Mouse (Mus musculus) kidney, postnatal 0 days (tissue): ENCODE data around the gene Ptpn14. TPM values are rescaled to one million over a fixed set of nuclear protein-coding genes. Genes with fewer than 3 reads are reported as not detected.

Source experiments
- ATAC-seq: fragments of 200-750 bp; cut with Nextera tagmentation; replicated peaks from 2 replicates; pipeline ENCODE4 v1.8.0; 2017; ENCODE audit warnings: low read depth, moderate number of reproducible peaks, moderate TSS enrichment, moderate library complexity; ENCODE audit not compliant: low FRiP score
- DNase-seq: peaks from one replicate; pipeline ENCODE4 v3.0.0-alpha.2; 2016; ENCODE audit warnings: low spot score
- H3K27ac ChIP-seq: fragments of 300-500 bp; sonication (generic); 2 replicates; pipeline ENCODE4 v1.5.1; 2014; ENCODE audit warnings: mild to moderate bottlenecking
- H3K27me3 ChIP-seq: fragments of 300-500 bp; sonication (generic); 2 replicates; pipeline ENCODE4 v1.6.1; 2014; ENCODE audit warnings: low read length, mixed read lengths; ENCODE audit not compliant: insufficient read depth
- H3K36me3 ChIP-seq: fragments of 300-500 bp; sonication (generic); 2 replicates; pipeline ENCODE4 v1.6.1; 2014; ENCODE audit warnings: low read length, mixed read lengths; ENCODE audit not compliant: insufficient read depth
- H3K4me1 ChIP-seq: fragments of 300-500 bp; sonication (generic); replicated peaks from 2 replicates; pipeline ENCODE4 v1.6.1; 2014; ENCODE audit warnings: antibody characterized with exemption, low read length, mixed read lengths; ENCODE audit not compliant: insufficient read depth
- H3K4me2 ChIP-seq: fragments of 300-500 bp; sonication (generic); 2 replicates; pipeline ENCODE4 v1.6.1; 2014; ENCODE audit warnings: mild to moderate bottlenecking, low read length, moderate library complexity, mixed read lengths
- H3K4me3 ChIP-seq: fragments of 300-500 bp; sonication (generic); replicated peaks from 2 replicates; pipeline ENCODE4 v1.5.1; 2014; ENCODE audit warnings: low read depth, low read length
- H3K9ac ChIP-seq: fragments of 300-500 bp; sonication (generic); 2 replicates; pipeline ENCODE4 v1.6.1; 2014; ENCODE audit warnings: low read depth, low read length
- H3K9me3 ChIP-seq: fragments of 300-500 bp; sonication (generic); replicated peaks from 2 replicates; pipeline ENCODE4 v1.6.1; 2016; ENCODE audit warnings: low read length, inconsistent platforms, mixed read lengths
- CTCF ChIP-seq: IDR thresholded peaks from 2 replicates; pipeline ENCODE4 v1.5.1; 2016; ENCODE audit warnings: antibody characterized with exemption, low read depth, mild to moderate bottlenecking, moderate library complexity
- WGBS: fragments of 180-500 bp; shearing (Covaris S2); extraction: QIAGEN DNeasy Blood & Tissue Kit; methylation state at CpG from one replicate; pipeline ENCODE4 v1.1.7; 2014; 5-methylcytosine and 5-hydroxymethylcytosine counted together
- polyA plus RNA-seq: library from polyadenylated mRNA; unstranded; fragments of >200 nt; fragmentation: Nextera tagmentation; extraction: Ambion mirVana; gene quantifications from 2 replicates; pipeline ENCODE4 v1.2.1, GENCODE M21; 2015

Gene Ptpn14
- polyA plus RNA-seq, 1 experiment from 2014 or later = 11.1 TPM

GRCm38 (mm10) chr1:189806533-189807297 lies 78.6 kb downstream of the Ptpn14 start:
- DNase-seq (no peak), ATAC-seq (no peak)
- H3K27me3 ChIP-seq = no peaks in the 10 kb centered on the region
- no peaks in the 10 kb centered on the region for H3K9me3 ChIP-seq
- no peaks in the 10 kb centered on the region for H3K4me1 ChIP-seq
- no peak overlapping the region for H3K4me3 ChIP-seq
- 72% methylated on average over 13 of the region's 13 CpGs for WGBS
- TF ChIP-seq CTCF = no peak
- peaks cover 2% of the 10 kb centered on the region for H3K36me3 ChIP-seq
- no peak overlapping the region for H3K27ac ChIP-seq
- no peak overlapping the region for H3K9ac ChIP-seq
- H3K4me2 ChIP-seq = no peak overlapping the region

GRCm38 (mm10) chr1:189808015-189808414 lies 79.9 kb downstream of the Ptpn14 start:
- WGBS = 96% methylated on average over 6 of the region's 6 CpGs
- H3K4me3 ChIP-seq = no peak overlapping the region
- H3K27ac ChIP-seq = no peak overlapping the region
- H3K9ac ChIP-seq = no peak overlapping the region
- H3K27me3 ChIP-seq = no peaks in the 10 kb centered on the region
- H3K9me3 ChIP-seq = no peaks in the 10 kb centered on the region
- no peak overlapping the region for H3K4me2 ChIP-seq
- H3K4me1 ChIP-seq = no peaks in the 10 kb centered on the region
- DNase-seq (no peak), ATAC-seq (no peak)
- peaks cover 2% of the 10 kb centered on the region for H3K36me3 ChIP-seq
- TF ChIP-seq CTCF = no peak

- Histone ChIP-seq H3K27me3 (no peaks in the 10 kb centered on the region), H3K36me3 (peaks cover 2% of the 10 kb centered on the region), H3K27ac (no peak overlapping the region), H3K4me3 (no peak overlapping the region), H3K4me2 (no peak overlapping the region), H3K4me1 (no peaks in the 10 kb centered on the region), H3K9me3 (no peaks in the 10 kb centered on the region), H3K9ac (no peak overlapping the region)
- TF ChIP-seq CTCF = no peak
- WGBS = 93% methylated on average over 2 of the region's 2 CpGs
- ATAC-seq (no peak), DNase-seq (no peak)
Measured at GRCm38 (mm10) chr1:189808453-189808852, 80.4 kb downstream of the Ptpn14 start.

DNA sequence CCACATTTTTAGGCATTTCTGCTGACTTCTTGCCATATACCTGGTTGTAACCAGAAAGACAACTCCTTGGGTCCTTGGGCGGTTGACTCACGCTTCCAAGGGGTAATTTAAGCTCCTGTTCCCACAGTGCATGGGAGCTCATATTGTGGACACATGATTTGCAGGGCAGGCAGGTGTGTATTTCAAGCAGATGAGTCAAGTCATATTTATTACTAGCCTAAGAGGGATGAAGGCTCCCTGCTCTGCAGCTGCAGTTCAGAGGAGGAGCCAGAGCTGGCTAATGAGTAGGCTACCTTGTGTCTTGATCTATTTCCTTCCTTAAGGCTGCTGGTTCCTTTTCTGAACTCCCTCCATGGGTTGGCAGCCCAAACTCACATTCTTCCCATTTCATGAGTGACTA lies 83.7 kb downstream of the Ptpn14 start:
- H3K4me1 ChIP-seq = 0 out of 2 replicates have a peak, but pooled peaks cover under 1% of the 10 kb centered on the region
- peaks cover 6% of the 10 kb centered on the region for H3K36me3 ChIP-seq
- WGBS = 62% methylated on average over 2 of the region's 2 CpGs
- H3K9me3 ChIP-seq = no peaks in the 10 kb centered on the region
- H3K4me2 ChIP-seq = no peak overlapping the region
- H3K27me3 ChIP-seq = no peaks in the 10 kb centered on the region
- ATAC-seq (no peak), DNase-seq (no peak)
- H3K9ac ChIP-seq = no peak overlapping the region
- TF ChIP-seq CTCF = no peak
- H3K27ac ChIP-seq = no peak overlapping the region
- H3K4me3 ChIP-seq = no peak overlapping the region

DNA sequence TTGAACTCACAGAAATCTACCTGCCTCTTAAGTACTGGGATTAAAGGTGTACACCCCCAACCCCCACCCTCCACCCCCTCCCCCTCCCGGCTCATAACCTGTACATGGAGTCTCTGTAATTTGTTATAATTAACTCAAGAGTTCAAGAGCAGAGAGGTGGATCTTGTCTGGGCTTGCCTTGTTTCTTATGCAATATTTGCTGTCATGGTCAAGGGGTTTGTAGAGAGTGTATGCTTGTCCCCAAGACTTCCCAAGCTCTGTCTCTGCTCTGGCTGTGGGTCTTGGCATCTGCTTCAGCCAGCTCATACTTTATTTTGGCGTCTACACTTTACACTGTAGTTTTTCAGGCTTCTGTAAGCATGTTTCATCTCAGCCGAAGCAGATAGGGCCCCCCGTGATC lies 86.3 kb downstream of the Ptpn14 start:
- Histone ChIP-seq H3K9ac (no peak overlapping the region), H3K27ac (no peak overlapping the region), H3K27me3 (no peaks in the 10 kb centered on the region), H3K4me3 (no peak overlapping the region), H3K9me3 (no peaks in the 10 kb centered on the region), H3K36me3 (0 out of 2 replicates have a peak, but pooled peaks cover 4% of the 10 kb centered on the region), H3K4me2 (no peak overlapping the region), H3K4me1 (peaks cover 3% of the 10 kb centered on the region; the same call in 1 of the 2 replicates)
- TF ChIP-seq CTCF = no peak
- ATAC-seq (no peak), DNase-seq (no peak)
- WGBS = 73% methylated on average over 4 of the region's 4 CpGs

- WGBS = 71% methylated on average over 8 of the region's 8 CpGs
- Histone ChIP-seq H3K9ac (no peak overlapping the region), H3K4me2 (no peak overlapping the region), H3K4me1 (peaks cover 9% of the 10 kb centered on the region), H3K27me3 (no peaks in the 10 kb centered on the region), H3K36me3 (0 out of 2 replicates have a peak, but pooled peaks cover 4% of the 10 kb centered on the region), H3K4me3 (no peak overlapping the region), H3K9me3 (no peaks in the 10 kb centered on the region), H3K27ac (peak overlapping the region; percentile 44; the same call in 1 of the 2 replicates)
- ATAC-seq = no peak
- DNase-seq = no peak
- TF ChIP-seq CTCF = no peak
Measured at GRCm38 (mm10) chr1:189817089-189817488, 89.0 kb downstream of the Ptpn14 start.
